Mouse (Mus musculus): Measurements from ENCODE around the gene Serpina12.

- TF ChIP-seq GATA1 (IDR thresholded peaks at IDR 0.05; ENCODE audit: low read length) (no peak), TAL1 (IDR thresholded peaks at IDR 0.05; ENCODE audit: low read length) (no peak)
Observed at GRCm38 (mm10) chr12:104064996-104065395, 20.8 kb upstream of the Serpina12 start.

All from erythroblast, embryonic 14.5 days (primary cell).